ENCODE assay signal across 8 mouse cellular contexts in genomic region chr11:109269662-109270341, GRCm38 (mm10). TPM values are rescaled to one million over a fixed set of nuclear protein-coding genes. Genes with fewer than 3 reads are reported as not detected.
DNase-seq lines count a peak whose midpoint lies in the region; ATAC-seq and TF ChIP-seq lines count a peak whose summit lies in the region.

No protein-coding gene starts in this region.

- WGBS in intestine, embryonic 15.5 days: 51% methylated on average over 16 of the region's 16 CpGs
- 51% methylated on average over 16 of the region's 16 CpGs for WGBS in intestine, embryonic 16.5 days

- intact Hi-C loops in left cerebral cortex, postnatal 25 days (cut with DNase I): no loop called here

- H3K27me3 ChIP-seq in intestine, embryonic 15.5 days (replicated peaks): no peaks in the 10 kb centered on the region
- no peaks in the 10 kb centered on the region for H3K27me3 ChIP-seq in intestine, embryonic 16.5 days (replicated peaks; ENCODE audit: control insufficient read depth, insufficient read depth, low read length)

- no peaks in the 10 kb centered on the region for H3K4me1 ChIP-seq in intestine, embryonic 15.5 days (replicated peaks)
- peaks cover 4% of the 10 kb centered on the region; the same call in 1 of the 2 replicates for H3K4me1 ChIP-seq in intestine, embryonic 16.5 days (ENCODE audit: control insufficient read depth, insufficient read depth, low read length)
- H3K4me1 ChIP-seq in bone marrow macrophage, adult 2 months (ENCODE audit: control insufficient read depth, insufficient read depth, low read length): peaks cover 12% of the 10 kb centered on the region

- DNase-seq in hindlimb bud, embryonic 11.5 days (ENCODE audit: extremely low spot score, low read depth, low spot score): peak; percentile 83
- no peak for DNase-seq in ovary, postnatal 36 days (ENCODE audit: low spot score)
- no peak for DNase-seq in spleen, adult 12 weeks (ENCODE audit: low spot score)
- no peak for DNase-seq in left cerebral cortex, postnatal 25 days (ENCODE audit: low spot score in 2 of 2)

- no peak for TF ChIP-seq CTCF in bone marrow macrophage, adult 2 months (IDR thresholded peaks at IDR 0.05; ENCODE audit: low read depth, low read length)

- ATAC-seq in intestine, embryonic 15.5 days: peak; percentile 23; the same call in 1 of the 2 replicates
- ATAC-seq in intestine, embryonic 16.5 days: no peak
- ATAC-seq in megakaryocyte-erythroid progenitor cell, adult 5-6 weeks (replicated peaks; ENCODE audit: low FRiP score, low TSS enrichment, poor library complexity, severe bottlenecking): peak; percentile 36

- H3K4me2 ChIP-seq in intestine, embryonic 15.5 days (replicated peaks): no peak overlapping the region
- H3K4me2 ChIP-seq in intestine, embryonic 16.5 days (ENCODE audit: low read depth, low read length): no peak overlapping the region

- H3K36me3 ChIP-seq in intestine, embryonic 15.5 days: no peaks in the 10 kb centered on the region
- H3K36me3 ChIP-seq in intestine, embryonic 16.5 days (ENCODE audit: control insufficient read depth, insufficient read depth, low read length): no peaks in the 10 kb centered on the region

- no peaks in the 10 kb centered on the region for H3K9me3 ChIP-seq in intestine, embryonic 15.5 days
- no peaks in the 10 kb centered on the region for H3K9me3 ChIP-seq in intestine, embryonic 16.5 days (ENCODE audit: control insufficient read depth, low read length)

- H3K9ac ChIP-seq in intestine, embryonic 15.5 days: no peak overlapping the region
- no peak overlapping the region for H3K9ac ChIP-seq in intestine, embryonic 16.5 days (ENCODE audit: low read depth, low read length)

- TF ChIP-seq POLR2A in bone marrow macrophage, adult 2 months (IDR thresholded peaks at IDR 0.05; ENCODE audit: borderline replicate concordance, low read depth, low read length): no peak

- no peak overlapping the region for H3K4me3 ChIP-seq in intestine, embryonic 15.5 days (replicated peaks)
- H3K4me3 ChIP-seq in intestine, embryonic 16.5 days (ENCODE audit: low read length): no peak overlapping the region
- no peak overlapping the region for H3K4me3 ChIP-seq in bone marrow macrophage, adult 2 months (ENCODE audit: insufficient read depth, low read length)

- no peak overlapping the region for H3K27ac ChIP-seq in intestine, embryonic 15.5 days
- no peak overlapping the region for H3K27ac ChIP-seq in intestine, embryonic 16.5 days (ENCODE audit: low read length)
- 0 out of 2 replicates have a peak overlapping the region, but pooled peaks have one; percentile 2 for H3K27ac ChIP-seq in bone marrow macrophage, adult 2 months (ENCODE audit: insufficient read depth, low read depth, low read length)

RNA-seq across cellular contexts. Expression of gene Rgs9, which starts 28.1 kb away (rescaled TPM):
- 3.6 and 4.2 TPM in 2 replicates for polyA plus RNA-seq in intestine, embryonic 15.5 days (2015; fragmentation: Nextera tagmentation; extraction: Ambion mirVana)
- 3.5 and 3.8 TPM in 2 replicates for polyA plus RNA-seq in intestine, embryonic 16.5 days (2015; fragmentation: Nextera tagmentation; extraction: Ambion mirVana)
- polyA plus RNA-seq in bone marrow macrophage, adult 2 months (2012; ENCODE audit: insufficient read depth, insufficient read length, missing spikeins): not detected in 2 replicates
- total RNA-seq in megakaryocyte-erythroid progenitor cell, adult 5-6 weeks (2014; fragmentation: Nextera tagmentation): 0.24 TPM in 1 of 2 replicates, not detected in the other
- total RNA-seq in megakaryocyte-erythroid progenitor cell, adult 5-6 weeks (2017): not detected in 2 replicates
- total RNA-seq in left cerebral cortex, postnatal 25 days (2021): 10 to 100 TPM; 16.0 to 86.9 TPM
